Mouse (Mus musculus) cerebellum, adult 11-12 months (tissue): ENCODE data around the gene Ribc2.

ENCODE experiments used
- DNase-seq: peaks from one replicate; pipeline ENCODE4 v3.0.0; 2022

The Ribc2 gene

GRCm38 (mm10) chr15:85179528-85180180 lies 47.8 kb downstream of the Ribc2 start:
- no peak for DNase-seq

- no peak for DNase-seq
Measured at GRCm38 (mm10) chr15:85180368-85180767, 48.5 kb downstream of the Ribc2 start.

GRCm38 (mm10) chr15:85182063-85182462 lies 50.2 kb downstream of the Ribc2 start:
- DNase-seq = no peak

- no peak for DNase-seq
Measured at GRCm38 (mm10) chr15:85186916-85187315, 55.0 kb downstream of the Ribc2 start.

GRCm38 (mm10) chr15:85188167-85188778 lies 56.4 kb downstream of the Ribc2 start:
- no peak for DNase-seq
